Mouse (Mus musculus) cerebellum, adult 9-10 months (tissue): ENCODE measurements at regions not wholly inside any gene's neighbourhood (a gene's known extent, or its start where the extent isn't known, plus 50 kb on each side); places are given as distances from the start of the nearest gene placed in this dataset.
A peak's percentile ranks its signal among the peaks of the same experiment; 100 is the strongest.

Source experiments
- DNase-seq: peaks from one replicate; pipeline ENCODE4 v3.0.0; 2022

GRCm38 (mm10) chr12:6211266-6211665 is 835.8 kb upstream of the Klhl29 start:
- DNase-seq = no peak

DNA sequence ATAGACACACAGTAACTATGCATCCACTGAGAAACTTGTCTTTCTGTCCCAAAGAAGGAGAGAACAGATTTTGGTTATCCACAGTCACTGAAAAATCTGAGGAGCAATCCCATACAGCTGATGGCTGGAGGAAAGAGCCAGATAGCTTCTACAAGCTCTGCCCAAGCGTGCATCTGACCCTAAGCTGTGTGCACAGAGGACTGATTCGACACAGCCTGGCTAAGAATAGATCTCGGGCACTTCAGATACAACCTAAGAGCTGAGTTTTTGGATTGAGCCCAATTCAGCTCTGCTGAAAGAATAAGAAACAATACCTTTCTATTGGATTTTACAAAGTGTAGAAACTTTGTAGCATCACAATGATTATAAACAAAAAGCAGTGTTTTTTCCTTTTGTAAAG is 813.8 kb upstream of the Klhl29 start:
- no peak for DNase-seq

GRCm38 (mm10) chr12:6168795-6169194 is 793.3 kb upstream of the Klhl29 start:
- DNase-seq = no peak

DNA sequence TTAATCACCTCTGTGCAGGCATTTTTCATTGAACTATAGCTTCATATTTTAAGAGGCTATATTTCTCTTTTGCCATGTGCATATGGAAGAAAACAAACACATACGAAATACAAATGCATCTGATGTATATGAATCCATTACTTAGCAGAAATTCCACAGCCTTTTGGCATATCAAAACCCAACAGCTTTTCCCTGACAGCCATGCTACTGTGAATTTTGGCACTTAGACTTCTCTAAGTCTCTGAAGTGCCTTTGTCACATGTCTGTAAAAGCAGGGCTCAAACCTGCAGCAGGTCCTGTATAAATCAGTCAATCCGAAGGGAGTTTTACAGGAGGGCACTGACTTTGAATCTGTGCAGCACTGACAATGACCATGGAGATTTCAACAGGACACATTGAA is 778.8 kb upstream of the Klhl29 start:
- no peak for DNase-seq

DNA sequence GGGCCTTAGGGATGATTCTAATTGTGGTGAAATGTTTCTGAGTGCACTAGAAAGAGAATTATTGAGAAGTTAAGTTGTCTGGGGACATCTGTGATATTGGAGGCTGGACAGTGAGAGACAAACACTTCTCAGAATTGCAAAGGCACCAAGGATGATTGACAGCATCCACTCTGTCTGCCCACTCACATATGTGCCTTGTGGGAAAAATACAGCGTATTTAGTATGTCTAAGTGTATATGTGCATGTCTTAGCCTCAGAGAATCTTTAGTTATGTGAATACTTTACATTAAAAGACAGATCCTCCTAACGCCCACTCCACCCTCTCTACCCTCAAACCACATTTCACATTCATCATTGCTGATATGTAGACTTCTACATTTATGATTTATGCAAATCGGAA is 776.0 kb upstream of the Klhl29 start:
- no peak for DNase-seq

- DNase-seq = no peak
Observed at GRCm38 (mm10) chr12:6132451-6132850, 757.0 kb upstream of the Klhl29 start.

- no peak for DNase-seq
Observed at GRCm38 (mm10) chr12:6119557-6119956, 744.1 kb upstream of the Klhl29 start.

GRCm38 (mm10) chr12:6115254-6115653 is 739.8 kb upstream of the Klhl29 start:
- no peak for DNase-seq

DNA sequence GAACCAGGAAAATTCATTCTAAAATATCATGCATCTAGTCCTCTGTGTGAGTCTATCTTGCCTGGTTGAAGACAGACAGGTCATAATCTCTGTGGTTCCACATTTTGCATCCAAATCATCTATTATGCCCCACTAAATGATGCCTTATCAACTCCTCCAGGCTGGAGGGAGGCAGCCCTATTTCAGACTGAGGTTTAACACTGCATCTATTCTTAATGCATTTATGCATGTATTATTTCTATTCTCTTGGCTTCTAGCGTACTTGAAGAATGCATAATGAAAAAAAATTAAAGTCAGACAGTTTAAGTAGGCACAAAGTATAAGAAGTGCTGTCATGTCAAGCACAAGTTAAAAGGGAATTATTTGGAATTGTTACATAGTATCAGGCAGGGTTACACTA is 721.8 kb upstream of the Klhl29 start:
- DNase-seq = no peak

- peak; percentile 44 for DNase-seq
Observed at GRCm38 (mm10) chr12:6087627-6088350, 712.3 kb upstream of the Klhl29 start.

DNA sequence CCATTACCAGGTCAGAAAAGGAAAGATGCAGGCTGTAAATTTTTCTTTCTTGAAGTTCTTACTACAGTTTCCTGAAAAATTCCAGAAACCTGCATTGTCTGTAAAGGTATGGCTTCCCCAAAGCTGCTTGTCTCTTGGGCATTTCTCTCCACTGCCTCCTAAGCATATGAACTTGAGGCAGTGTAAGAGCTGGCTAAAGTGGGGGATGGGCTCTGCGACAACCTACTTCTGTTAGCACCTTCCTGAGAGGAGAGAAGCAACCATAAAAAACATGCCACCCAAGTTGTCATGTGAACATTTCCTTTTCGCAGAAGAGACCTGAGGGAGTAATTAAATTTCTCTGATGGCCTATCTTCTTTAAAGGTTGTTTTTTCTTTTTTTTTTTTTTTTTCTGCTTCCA is 711.6 kb upstream of the Klhl29 start:
- DNase-seq = no peak

DNA sequence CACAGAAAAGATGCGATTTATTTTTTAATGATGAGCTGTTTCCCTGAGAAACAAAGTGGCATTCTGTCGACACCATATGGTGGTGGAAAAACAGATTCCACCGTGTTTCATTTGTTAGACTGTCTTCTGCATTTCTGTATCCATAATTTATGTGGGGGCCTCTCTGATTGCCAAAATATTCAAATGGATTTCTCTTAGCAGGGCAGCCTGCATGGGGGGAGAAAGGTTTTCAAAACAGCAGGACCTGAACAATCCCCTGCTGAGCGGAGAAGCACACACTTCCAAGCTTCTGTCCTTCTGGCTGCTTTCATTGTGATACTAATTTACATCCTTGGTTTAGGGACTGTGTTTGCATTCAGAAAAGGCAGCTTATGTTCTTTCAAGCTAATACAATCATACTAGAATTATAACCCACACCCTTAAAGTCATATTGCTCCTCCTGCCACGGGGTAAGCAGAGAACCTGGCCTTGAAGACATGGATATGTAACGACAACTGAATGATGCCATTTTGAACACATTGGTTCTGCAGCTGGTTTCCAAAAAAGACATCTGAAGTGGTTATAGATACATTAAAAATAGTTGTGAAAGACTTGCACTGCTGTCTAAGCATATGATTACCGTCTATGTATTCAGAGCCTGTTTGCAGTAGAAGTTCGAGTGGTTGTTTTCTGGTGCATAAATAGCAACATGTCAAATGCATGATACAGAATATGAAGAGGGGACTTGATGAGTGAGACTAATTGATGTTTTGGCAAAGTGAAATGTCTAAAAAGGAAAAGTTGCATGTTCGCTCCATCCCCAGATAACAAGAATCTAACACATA is 671.6 kb upstream of the Klhl29 start:
- DNase-seq = peak; percentile 89

GRCm38 (mm10) chr12:6046110-6046509 is 670.6 kb upstream of the Klhl29 start:
- no peak for DNase-seq

DNA sequence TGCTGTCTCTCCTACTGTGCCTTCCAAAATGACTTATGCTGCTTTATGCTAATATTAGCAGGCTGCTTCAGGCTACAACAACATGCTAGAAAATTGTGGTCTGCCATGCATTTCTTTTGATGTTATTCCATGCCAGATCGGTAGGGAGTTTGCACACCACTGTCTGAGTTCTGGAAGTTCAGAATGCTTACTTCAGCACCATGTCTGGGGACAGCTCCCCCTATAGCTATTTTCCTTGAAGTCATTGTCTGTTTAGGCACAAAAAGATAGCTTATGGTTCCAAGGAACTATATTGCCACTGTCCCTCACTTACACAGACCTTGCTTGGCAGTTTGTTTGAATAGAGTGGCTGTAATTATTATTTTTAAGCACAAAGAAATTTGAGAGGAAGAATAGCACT is 666.8 kb upstream of the Klhl29 start:
- no peak for DNase-seq

DNA sequence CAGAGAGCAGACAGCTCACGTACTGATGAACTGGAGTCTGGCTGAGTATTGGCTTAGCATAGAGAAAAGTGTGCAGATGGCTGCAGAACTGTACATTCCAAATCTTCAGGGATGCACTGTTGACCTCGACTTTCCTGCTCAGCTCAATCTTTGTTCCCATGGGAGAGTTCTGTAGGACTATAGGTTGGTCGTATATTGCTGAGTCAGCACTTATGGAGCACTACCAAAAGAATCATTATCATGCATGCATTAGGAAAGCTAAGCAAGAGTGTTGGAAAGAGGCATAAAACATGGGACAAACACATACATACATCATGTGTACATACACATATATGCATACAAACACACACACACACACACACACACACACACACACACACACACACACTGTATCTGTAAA is 648.6 kb upstream of the Klhl29 start:
- no peak for DNase-seq

DNA sequence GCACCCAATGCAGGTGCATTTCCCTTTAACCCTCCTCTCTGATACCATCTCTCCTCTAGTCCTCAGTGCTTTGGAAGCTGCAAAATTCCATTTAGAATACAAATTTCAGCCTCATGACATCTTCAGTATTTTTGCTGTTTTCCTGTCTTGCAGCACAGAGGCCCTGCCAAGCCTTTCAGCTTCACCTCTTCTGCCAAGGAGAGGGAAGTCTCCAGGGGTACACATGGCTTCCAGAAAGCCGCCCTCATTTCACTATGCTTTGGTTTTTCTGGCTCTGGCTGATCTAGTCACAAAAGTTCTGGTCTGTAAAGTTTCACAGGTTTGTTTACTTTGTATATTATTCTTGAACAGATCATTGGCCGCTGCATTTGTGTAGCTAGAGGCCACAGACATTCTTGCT is 647.0 kb upstream of the Klhl29 start:
- no peak for DNase-seq

- peak; percentile 21 for DNase-seq
Observed at GRCm38 (mm10) chr12:6000961-6001360, 625.5 kb upstream of the Klhl29 start.

DNA sequence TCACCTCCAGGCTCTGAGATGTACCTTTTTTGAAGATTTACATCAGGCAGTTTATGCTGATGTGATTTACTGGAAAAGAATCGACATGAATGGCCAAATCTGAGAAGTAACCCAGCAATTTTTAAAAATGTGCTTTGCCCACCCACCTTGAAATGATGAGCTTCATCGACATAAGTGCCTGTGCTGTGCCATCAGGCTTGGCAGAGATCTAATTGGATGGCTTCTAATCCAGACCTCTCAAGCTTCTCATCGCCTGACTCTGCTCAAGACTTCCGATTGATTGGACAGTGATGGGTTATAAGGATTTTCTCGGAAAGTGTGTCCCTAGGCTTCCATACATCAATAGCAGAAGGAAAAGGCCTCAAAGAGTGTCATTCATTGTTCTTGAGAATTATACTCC is 621.9 kb upstream of the Klhl29 start:
- DNase-seq = no peak

DNA sequence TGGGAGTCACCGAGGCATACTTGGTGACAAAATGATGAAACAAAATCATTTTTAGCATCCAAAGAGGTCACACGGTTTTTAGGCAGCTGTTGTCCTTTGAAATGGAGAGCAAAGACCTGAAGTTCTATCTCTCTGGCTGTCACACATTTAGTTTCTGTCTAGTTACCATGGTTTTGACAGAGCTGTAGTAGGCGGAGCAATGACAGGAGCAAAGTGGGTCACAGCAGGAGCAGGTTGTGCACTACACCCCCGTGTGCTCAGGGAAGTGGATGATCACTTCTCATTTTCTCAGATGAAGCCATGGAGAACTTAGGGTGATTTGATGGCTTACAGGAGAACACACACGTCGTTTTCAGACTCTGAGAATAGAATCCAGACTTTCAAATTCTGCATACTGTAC is 621.2 kb upstream of the Klhl29 start:
- no peak for DNase-seq

DNA sequence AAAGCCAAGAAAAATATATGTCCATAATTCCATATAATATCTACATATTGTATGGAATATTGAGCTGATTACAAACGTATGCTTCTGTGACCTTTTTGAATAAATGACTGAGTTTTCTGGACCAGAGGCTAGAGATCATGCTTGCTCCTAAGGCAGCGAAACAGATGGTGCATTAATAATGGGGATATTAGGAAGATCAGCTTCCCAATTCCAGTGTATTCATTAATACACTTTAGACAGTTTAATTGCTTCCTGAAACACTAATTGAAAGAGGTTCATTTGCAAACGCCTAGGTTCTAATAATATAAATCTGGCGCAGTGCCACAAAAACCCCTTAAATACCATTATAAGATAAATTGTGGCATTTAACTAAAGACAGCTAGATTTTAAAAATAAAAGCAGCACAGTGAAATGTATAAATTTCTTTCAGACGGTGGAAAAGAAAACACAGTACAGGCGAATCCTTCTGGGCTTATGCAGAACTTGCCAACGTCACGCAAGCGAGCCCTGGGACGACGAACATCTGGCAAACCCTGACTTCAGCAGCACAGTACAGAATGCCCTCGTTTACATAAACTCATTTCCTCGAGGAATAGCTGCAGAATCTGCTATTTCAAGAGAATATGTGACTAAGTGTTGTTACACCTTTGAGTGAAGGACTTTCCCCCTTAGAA is 608.6 kb upstream of the Klhl29 start:
- no peak for DNase-seq

DNA sequence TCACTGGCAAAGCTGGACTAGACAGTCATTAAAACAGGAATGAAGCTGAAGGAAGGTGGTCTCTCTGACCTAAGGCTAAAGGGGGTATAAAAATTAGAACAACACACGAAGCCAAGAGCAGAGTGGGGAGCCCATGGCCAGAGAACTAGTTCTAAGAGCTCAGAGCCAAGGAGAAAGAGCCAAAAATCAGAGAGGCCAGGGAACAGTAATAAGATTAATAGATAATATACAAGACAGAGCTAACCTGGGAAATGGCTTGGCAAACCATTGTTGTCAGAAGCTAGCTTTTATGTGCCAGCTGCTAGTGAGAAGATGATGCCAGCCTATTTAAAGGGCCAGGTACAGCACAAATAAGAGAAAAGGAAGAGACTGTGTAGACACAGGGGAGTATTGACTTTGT is 606.6 kb upstream of the Klhl29 start:
- DNase-seq = peak; percentile 7

- DNase-seq = no peak
Observed at GRCm38 (mm10) chr12:5975926-5976325, 600.4 kb upstream of the Klhl29 start.

- DNase-seq = no peak
Observed at GRCm38 (mm10) chr12:5969556-5969955, 594.1 kb upstream of the Klhl29 start.

DNA sequence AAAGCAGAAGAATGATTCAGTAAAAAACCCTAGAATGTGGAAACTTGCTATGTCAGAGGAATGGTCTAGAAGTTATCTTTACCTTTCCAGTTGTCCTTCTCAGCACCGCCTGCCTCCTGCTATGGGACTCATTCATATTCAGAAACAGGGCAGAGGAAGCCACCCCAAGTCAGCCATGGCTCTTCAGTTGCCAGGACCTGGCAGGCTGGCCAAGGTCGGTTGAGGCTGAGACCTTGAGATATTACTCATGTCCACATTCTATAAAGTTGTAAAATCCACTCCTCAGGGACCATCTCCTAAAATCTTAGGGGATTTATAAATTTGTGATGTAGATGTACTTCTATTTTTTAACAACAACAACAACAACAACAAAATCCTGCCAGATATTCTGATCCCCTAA is 580.7 kb upstream of the Klhl29 start:
- no peak for DNase-seq
